Mouse (Mus musculus): ENCODE results near the gene Ryr3. TPM values are rescaled to one million over a fixed set of nuclear protein-coding genes. Genes with fewer than 3 reads are reported as not detected.

The Ryr3 gene
- polyA plus RNA-seq, 1 experiment from 2014 or later = 0.10 TPM

- H3K27me3 ChIP-seq = no peaks in the 10 kb centered on the region
- ATAC-seq (ENCODE audit: insufficient number of reproducible peaks, insufficient read depth, low FRiP score, low TSS enrichment, low read depth) = no peak
- no peaks in the 10 kb centered on the region for H3K4me1 ChIP-seq (replicated peaks)
- H3K4me3 ChIP-seq (replicated peaks) = no peak overlapping the region
- 64% methylated on average over 2 of the region's 2 CpGs for WGBS
- H3K4me2 ChIP-seq = no peak overlapping the region
- no peaks in the 10 kb centered on the region for H3K36me3 ChIP-seq
- H3K27ac ChIP-seq = no peak overlapping the region
- H3K9me3 ChIP-seq = no peaks in the 10 kb centered on the region
- H3K9ac ChIP-seq (replicated peaks) = no peak overlapping the region
These were observed 484.0 kb downstream of the Ryr3 start for GRCm38 (mm10) chr2:112732942-112733341.

- Histone ChIP-seq H3K27me3 (no peaks in the 10 kb centered on the region), H3K9ac (replicated peaks) (no peak overlapping the region), H3K4me1 (replicated peaks) (no peaks in the 10 kb centered on the region), H3K27ac (no peak overlapping the region), H3K9me3 (no peaks in the 10 kb centered on the region), H3K36me3 (no peaks in the 10 kb centered on the region), H3K4me3 (replicated peaks) (no peak overlapping the region), H3K4me2 (no peak overlapping the region)
- WGBS = 65% methylated on average over 6 of the region's 6 CpGs
- no peak for ATAC-seq (ENCODE audit: insufficient number of reproducible peaks, insufficient read depth, low FRiP score, low TSS enrichment, low read depth)
These were observed 489.1 kb downstream of the Ryr3 start for GRCm38 (mm10) chr2:112727842-112728241.

- no peaks in the 10 kb centered on the region for H3K27me3 ChIP-seq
- no peak overlapping the region for H3K4me2 ChIP-seq
- H3K4me1 ChIP-seq (replicated peaks) = no peaks in the 10 kb centered on the region
- no peak overlapping the region for H3K27ac ChIP-seq
- H3K9ac ChIP-seq (replicated peaks) = no peak overlapping the region
- 71% methylated on average over 1 of the region's 1 CpGs for WGBS
- H3K4me3 ChIP-seq (replicated peaks) = no peak overlapping the region
- no peaks in the 10 kb centered on the region for H3K9me3 ChIP-seq
- ATAC-seq (ENCODE audit: insufficient number of reproducible peaks, insufficient read depth, low FRiP score, low TSS enrichment, low read depth) = no peak
- H3K36me3 ChIP-seq = no peaks in the 10 kb centered on the region
These were observed 495.7 kb downstream of the Ryr3 start for GRCm38 (mm10) chr2:112721217-112721616.

- no peak for ATAC-seq (ENCODE audit: insufficient number of reproducible peaks, insufficient read depth, low FRiP score, low TSS enrichment, low read depth)
- no peak overlapping the region for H3K27ac ChIP-seq
- no peak overlapping the region for H3K4me3 ChIP-seq (replicated peaks)
- no peak overlapping the region for H3K4me2 ChIP-seq
- H3K9me3 ChIP-seq = no peaks in the 10 kb centered on the region
- H3K27me3 ChIP-seq = no peaks in the 10 kb centered on the region
- WGBS = 31% methylated on average over 3 of the region's 3 CpGs
- no peaks in the 10 kb centered on the region for H3K36me3 ChIP-seq
- no peak overlapping the region for H3K9ac ChIP-seq (replicated peaks)
- no peaks in the 10 kb centered on the region for H3K4me1 ChIP-seq (replicated peaks)
These were observed 496.2 kb downstream of the Ryr3 start for GRCm38 (mm10) chr2:112720715-112721114.

GRCm38 (mm10) chr2:112714648-112715047, 502.2 kb downstream of the Ryr3 start:
- H3K4me3 ChIP-seq (replicated peaks) = no peak overlapping the region
- no peak overlapping the region for H3K27ac ChIP-seq
- H3K4me2 ChIP-seq = no peak overlapping the region
- no peaks in the 10 kb centered on the region for H3K36me3 ChIP-seq
- WGBS = 82% methylated on average over 4 of the region's 4 CpGs
- ATAC-seq (ENCODE audit: insufficient number of reproducible peaks, insufficient read depth, low FRiP score, low TSS enrichment, low read depth) = no peak
- H3K27me3 ChIP-seq = no peaks in the 10 kb centered on the region
- H3K9me3 ChIP-seq = no peaks in the 10 kb centered on the region
- no peaks in the 10 kb centered on the region for H3K4me1 ChIP-seq (replicated peaks)
- H3K9ac ChIP-seq (replicated peaks) = no peak overlapping the region

GRCm38 (mm10) chr2:112681817-112682216, 535.1 kb downstream of the Ryr3 start:
- 86% methylated on average over 5 of the region's 5 CpGs for WGBS

GRCm38 (mm10) chr2:112677246-112677645, 539.6 kb downstream of the Ryr3 start:
- Histone ChIP-seq H3K9ac (replicated peaks) (no peak overlapping the region), H3K27ac (no peak overlapping the region), H3K4me1 (replicated peaks) (no peaks in the 10 kb centered on the region), H3K27me3 (no peaks in the 10 kb centered on the region), H3K4me2 (no peak overlapping the region), H3K36me3 (no peaks in the 10 kb centered on the region), H3K4me3 (replicated peaks) (no peak overlapping the region), H3K9me3 (no peaks in the 10 kb centered on the region)
- no peak for ATAC-seq (ENCODE audit: insufficient number of reproducible peaks, insufficient read depth, low FRiP score, low TSS enrichment, low read depth)
- WGBS = 67% methylated on average over 1 of the region's 1 CpGs

More at GRCm38 (mm10) chr2:112681817-112682216, 535.1 kb downstream of the Ryr3 start:
- Histone ChIP-seq H3K36me3 (no peaks in the 10 kb centered on the region), H3K27ac (no peak overlapping the region), H3K27me3 (no peaks in the 10 kb centered on the region), H3K4me2 (no peak overlapping the region), H3K4me3 (replicated peaks) (no peak overlapping the region), H3K9ac (replicated peaks) (no peak overlapping the region), H3K9me3 (no peaks in the 10 kb centered on the region), H3K4me1 (replicated peaks) (no peaks in the 10 kb centered on the region)
- no peak for ATAC-seq (ENCODE audit: insufficient number of reproducible peaks, insufficient read depth, low FRiP score, low TSS enrichment, low read depth)

- no peak overlapping the region for H3K4me3 ChIP-seq (replicated peaks)
- ATAC-seq (ENCODE audit: insufficient number of reproducible peaks, insufficient read depth, low FRiP score, low TSS enrichment, low read depth) = no peak
- H3K9ac ChIP-seq (replicated peaks) = no peak overlapping the region
- WGBS = 60% methylated on average over 1 of the region's 1 CpGs
- no peaks in the 10 kb centered on the region for H3K36me3 ChIP-seq
- H3K4me2 ChIP-seq = no peak overlapping the region
- H3K27ac ChIP-seq = no peak overlapping the region
- H3K4me1 ChIP-seq (replicated peaks) = no peaks in the 10 kb centered on the region; the same call in 1 of the 2 replicates
- H3K27me3 ChIP-seq = no peaks in the 10 kb centered on the region
- no peaks in the 10 kb centered on the region for H3K9me3 ChIP-seq
These were observed 540.2 kb downstream of the Ryr3 start for GRCm38 (mm10) chr2:112676721-112677120.

- Histone ChIP-seq H3K9me3 (no peaks in the 10 kb centered on the region), H3K36me3 (no peaks in the 10 kb centered on the region), H3K4me2 (no peak overlapping the region), H3K9ac (replicated peaks) (no peak overlapping the region), H3K4me1 (replicated peaks) (no peaks in the 10 kb centered on the region; the same call in 1 of the 2 replicates), H3K27ac (no peak overlapping the region), H3K27me3 (no peaks in the 10 kb centered on the region), H3K4me3 (replicated peaks) (no peak overlapping the region)
- ATAC-seq (ENCODE audit: insufficient number of reproducible peaks, insufficient read depth, low FRiP score, low TSS enrichment, low read depth) = no peak
- 76% methylated on average over 2 of the region's 2 CpGs for WGBS
These were observed 540.7 kb downstream of the Ryr3 start for GRCm38 (mm10) chr2:112676175-112676574.

GRCm38 (mm10) chr2:112669461-112669860, 547.4 kb downstream of the Ryr3 start:
- Histone ChIP-seq H3K9ac (replicated peaks) (no peak overlapping the region), H3K27ac (no peak overlapping the region), H3K4me1 (replicated peaks) (no peaks in the 10 kb centered on the region; the same call in 1 of the 2 replicates), H3K27me3 (no peaks in the 10 kb centered on the region), H3K4me3 (replicated peaks) (no peak overlapping the region), H3K9me3 (no peaks in the 10 kb centered on the region), H3K4me2 (no peak overlapping the region), H3K36me3 (no peaks in the 10 kb centered on the region)
- 91% methylated on average over 3 of the region's 3 CpGs for WGBS
- no peak for ATAC-seq (ENCODE audit: insufficient number of reproducible peaks, insufficient read depth, low FRiP score, low TSS enrichment, low read depth)

- Histone ChIP-seq H3K27ac (no peak overlapping the region), H3K9ac (replicated peaks) (no peak overlapping the region), H3K4me2 (no peak overlapping the region), H3K4me1 (replicated peaks) (no peaks in the 10 kb centered on the region), H3K4me3 (replicated peaks) (no peak overlapping the region), H3K27me3 (no peaks in the 10 kb centered on the region), H3K36me3 (no peaks in the 10 kb centered on the region), H3K9me3 (no peaks in the 10 kb centered on the region)
- ATAC-seq (ENCODE audit: insufficient number of reproducible peaks, insufficient read depth, low FRiP score, low TSS enrichment, low read depth) = no peak
- WGBS = 67% methylated on average over 5 of the region's 5 CpGs
These were observed 560.8 kb downstream of the Ryr3 start for GRCm38 (mm10) chr2:112656131-112656530.

GRCm38 (mm10) chr2:112653836-112654235, 563.1 kb downstream of the Ryr3 start:
- Histone ChIP-seq H3K9ac (replicated peaks) (no peak overlapping the region), H3K9me3 (no peaks in the 10 kb centered on the region), H3K27me3 (no peaks in the 10 kb centered on the region), H3K27ac (no peak overlapping the region), H3K36me3 (no peaks in the 10 kb centered on the region), H3K4me3 (replicated peaks) (no peak overlapping the region), H3K4me1 (replicated peaks) (no peaks in the 10 kb centered on the region), H3K4me2 (no peak overlapping the region)
- ATAC-seq (ENCODE audit: insufficient number of reproducible peaks, insufficient read depth, low FRiP score, low TSS enrichment, low read depth) = no peak
- WGBS = 51% methylated on average over 3 of the region's 3 CpGs
